Mouse (Mus musculus) heart, adult 2 months (tissue): ENCODE results near the gene Foxp4. TPM values are rescaled to one million over a fixed set of nuclear protein-coding genes. Genes with fewer than 3 reads are reported as not detected.
A peak's percentile ranks its signal among the peaks of the same experiment; 100 is the strongest.

Experiments used
- DNase-seq, 2 experiments: peaks; one replicate each; pipeline ENCODE4 v3.0.0; 2021
- H3K27ac ChIP-seq: fragments of 200-600 bp; 2 replicates; pipeline ENCODE4 v1.8.1; 2022
- H3K27me3 ChIP-seq: fragments of 200-500 bp; 2 replicates; pipeline ENCODE4 v1.6.1; 2012; ENCODE audit warnings: mild to moderate bottlenecking, low read length, inconsistent platforms, mixed read lengths; ENCODE audit not compliant: control insufficient read depth, insufficient read depth
- H3K36me3 ChIP-seq: fragments of 200-500 bp; 2 replicates; pipeline ENCODE4 v1.6.1; 2012; ENCODE audit warnings: low read length, inconsistent platforms; ENCODE audit not compliant: control insufficient read depth, insufficient read depth
- H3K4me1 ChIP-seq: fragments of 200-500 bp; 2 replicates; pipeline ENCODE4 v1.6.1; 2011; ENCODE audit warnings: low read length; ENCODE audit not compliant: control insufficient read depth, insufficient read depth
- H3K4me3 ChIP-seq: fragments of 200-600 bp; 2 replicates; pipeline ENCODE4 v1.8.1; 2022
- H3K79me2 ChIP-seq: fragments of 200-500 bp; replicated peaks from 2 replicates; pipeline ENCODE4 v1.6.1; 2012; ENCODE audit warnings: mild to moderate bottlenecking, inconsistent platforms, low read length, moderate library complexity, mixed read lengths; ENCODE audit not compliant: control insufficient read depth, insufficient read depth
- H3K9ac ChIP-seq: fragments of 200-500 bp; 2 replicates; pipeline ENCODE4 v1.6.1; 2012; ENCODE audit warnings: low read depth, mild to moderate bottlenecking, control low read depth, inconsistent platforms, low read length, mixed read lengths
- CTCF ChIP-seq: fragments of 200-600 bp; IDR thresholded peaks from 2 replicates; pipeline ENCODE4 v1.8.1; 2022; ENCODE audit warnings: antibody characterized with exemption, mild to moderate bottlenecking, moderate library complexity
- EP300 ChIP-seq: fragments of 200-500 bp; IDR thresholded peaks from 2 replicates; pipeline ENCODE4 v1.6.1; 2011; ENCODE audit warnings: low read depth, low read length, control low read depth; ENCODE audit not compliant: insufficient read depth
- POLR2A ChIP-seq: fragments of 200-500 bp; IDR thresholded peaks from 2 replicates; pipeline ENCODE4 v1.6.1; 2011; ENCODE audit warnings: mild to moderate bottlenecking, low read depth, low read length, control low read depth; ENCODE audit not compliant: insufficient read depth
- WGBS: fragments of 180-500 bp; shearing (Covaris S2); methylation state at CpG from one replicate; pipeline ENCODE4 v1.1.7; 2018; 5-methylcytosine and 5-hydroxymethylcytosine counted together
- intact Hi-C: fragments of 180-260 bp; cut with DNase I; formaldehyde crosslinking; loops from one replicate; pipeline ENCODE4 v1.15.1; 2025
- polyA plus RNA-seq: library from polyadenylated mRNA; depleted of rRNA; stranded (reverse); fragments of >200 nt; gene quantifications from 2 replicates; pipeline ENCODE4 v1.2.3, GENCODE M21; 2012
- total RNA-seq, 2 experiments: library from RNA; stranded (reverse); gene quantifications; 2 replicates each; pipeline ENCODE4 v1.2.3; 2021

Foxp4 gene
- total and polyA plus RNA-seq, 3 experiments, result 10.0 to 13.7 (median 11.7) TPM

- no peaks in the 10 kb centered on the region for H3K36me3 ChIP-seq
- peaks cover 8% of the 10 kb centered on the region for H3K4me1 ChIP-seq
- no peaks in the 10 kb centered on the region for H3K79me2 ChIP-seq
- TF ChIP-seq EP300 (no peak), POLR2A (no peak), CTCF (no peak)
- H3K4me3 ChIP-seq, result no peak overlapping the region
- DNase-seq, result no peak
- intact Hi-C loops, result no loop called here
- WGBS, result 81% methylated on average over 8 of the region's 8 CpGs
- H3K27me3 ChIP-seq, result no peaks in the 10 kb centered on the region
- no peak overlapping the region for H3K27ac ChIP-seq
- H3K9ac ChIP-seq, result no peak overlapping the region
These were observed 82.9 kb downstream of the Foxp4 start for GRCm38 (mm10) chr17:47841521-47841920.

- Histone ChIP-seq H3K27ac (no peak overlapping the region), H3K27me3 (no peaks in the 10 kb centered on the region), H3K36me3 (no peaks in the 10 kb centered on the region), H3K4me3 (no peak overlapping the region), H3K9ac (no peak overlapping the region), H3K79me2 (no peaks in the 10 kb centered on the region), H3K4me1 (peaks cover 5% of the 10 kb centered on the region)
- 14% methylated on average over 6 of the region's 6 CpGs for WGBS
- intact Hi-C loops, result no loop called here
- TF ChIP-seq EP300, result no peak
- no peak for TF ChIP-seq CTCF
- TF ChIP-seq POLR2A, result no peak
- no peak for DNase-seq
These were observed 86.6 kb downstream of the Foxp4 start for GRCm38 (mm10) chr17:47837808-47838207.

DNA sequence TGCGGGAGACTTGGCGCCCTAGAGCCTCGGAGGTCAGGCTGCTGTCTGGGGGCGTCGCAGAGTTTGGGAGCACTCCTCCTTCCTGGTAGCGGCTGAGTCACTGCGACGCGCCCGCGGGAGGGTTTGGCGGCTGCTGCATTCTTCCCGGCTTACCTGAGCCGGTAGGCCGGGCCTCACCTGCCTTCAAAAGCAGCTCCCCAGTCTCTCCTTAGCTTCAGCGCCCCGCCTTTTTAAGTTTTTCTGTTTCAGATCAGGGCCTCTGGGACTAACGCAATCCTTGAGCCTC, 90.0 kb downstream of the Foxp4 start, which contains the start of gene Mdfi:
Gene Mdfi (minus strand): TSS at position 210 of the 286 bp plus-strand sequence.
- intact Hi-C loops, result no loop called here
- no peak for DNase-seq
- H3K27me3 ChIP-seq, result no peaks in the 10 kb centered on the region
- H3K9ac ChIP-seq, result peak within 1 kb of the TSS; percentile 54
- peak within 1 kb of the TSS; percentile 56 for H3K4me3 ChIP-seq
- H3K36me3 ChIP-seq, result no peaks in the 10 kb centered on the region
- TF ChIP-seq CTCF, result no peak
- no peak within 1 kb of the TSS for H3K27ac ChIP-seq
- no peaks in the 10 kb centered on the region for H3K4me1 ChIP-seq
- 13% methylated on average over 18 of the region's 18 CpGs for WGBS
- no peaks in the 10 kb centered on the region for H3K79me2 ChIP-seq

DNA sequence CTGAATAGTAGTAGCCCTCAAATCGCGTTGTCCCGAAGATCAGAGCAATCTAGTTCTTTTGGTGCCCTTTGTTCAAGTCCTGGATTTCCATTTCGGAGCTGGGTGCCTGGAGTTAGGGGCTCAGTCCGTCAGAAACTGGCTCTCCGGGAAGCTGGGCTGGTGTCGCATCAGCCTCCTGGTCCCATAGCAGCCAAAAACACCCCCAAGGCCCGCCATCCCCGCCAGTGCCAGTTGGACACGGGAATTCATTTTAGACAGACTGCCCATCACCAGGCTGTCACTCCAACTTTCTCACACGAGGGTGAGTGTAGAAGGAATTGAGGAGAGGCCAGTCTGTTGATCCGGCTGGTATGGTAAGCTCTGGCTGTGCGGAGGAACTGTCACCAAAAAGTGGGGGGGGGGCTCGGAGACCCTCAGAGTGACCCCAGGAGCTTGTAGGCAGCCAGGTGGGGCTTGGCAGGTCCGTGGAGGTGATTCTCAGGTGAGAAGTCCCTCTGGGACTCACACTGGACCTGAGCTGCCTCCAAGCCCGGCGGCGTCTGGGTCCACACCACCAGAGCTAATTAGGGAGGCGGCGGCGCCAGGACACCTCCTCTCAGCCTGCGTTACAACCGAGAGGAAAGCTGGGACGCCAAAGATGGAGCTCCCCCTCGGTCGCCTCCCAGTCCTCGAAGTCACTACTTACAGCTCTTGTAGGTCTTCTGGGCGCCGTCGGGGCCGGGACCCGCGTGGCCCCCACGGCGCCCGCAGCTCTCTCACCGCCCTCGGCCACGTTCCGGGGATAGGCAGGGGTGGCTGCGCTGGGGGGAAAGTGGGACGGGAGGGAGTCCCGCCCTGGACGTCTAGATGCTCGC, 90.6 kb downstream of the Foxp4 start:
- H3K4me3 ChIP-seq, result peak overlapping the region; percentile 56
- H3K9ac ChIP-seq, result peak overlapping the region; percentile 54
- H3K27me3 ChIP-seq, result no peaks in the 10 kb centered on the region
- intact Hi-C loops, result no loop called here
- H3K79me2 ChIP-seq, result no peaks in the 10 kb centered on the region
- no peak for DNase-seq
- no peaks in the 10 kb centered on the region for H3K36me3 ChIP-seq
- no peak overlapping the region for H3K27ac ChIP-seq
- no peak for TF ChIP-seq CTCF
- no peaks in the 10 kb centered on the region for H3K4me1 ChIP-seq
- 2% methylated on average over 45 of the region's 45 CpGs for WGBS

- Histone ChIP-seq H3K9ac (peak overlapping the region; percentile 54), H3K79me2 (no peaks in the 10 kb centered on the region), H3K4me3 (peak overlapping the region; percentile 56), H3K27me3 (no peaks in the 10 kb centered on the region), H3K4me1 (no peaks in the 10 kb centered on the region), H3K27ac (peak overlapping the region; percentile 41), H3K36me3 (no peaks in the 10 kb centered on the region)
- intact Hi-C loops, result no loop called here
- under 1% methylated on average over 41 of the region's 45 CpGs for WGBS
- TF ChIP-seq EP300 (no peak), POLR2A (no peak), CTCF (no peak)
- peak; percentile 54 to 60 for DNase-seq
These were observed 91.3 kb downstream of the Foxp4 start for GRCm38 (mm10) chr17:47833029-47833627.

- peak overlapping the region; percentile 56 for H3K4me3 ChIP-seq
- intact Hi-C loops, result no loop called here
- no peaks in the 10 kb centered on the region for H3K4me1 ChIP-seq
- peak overlapping the region; percentile 41 for H3K27ac ChIP-seq
- no peaks in the 10 kb centered on the region for H3K27me3 ChIP-seq
- no peaks in the 10 kb centered on the region for H3K36me3 ChIP-seq
- 20% methylated on average over 17 of the region's 17 CpGs for WGBS
- no peaks in the 10 kb centered on the region for H3K79me2 ChIP-seq
- no peak for DNase-seq
- peak overlapping the region; percentile 54 for H3K9ac ChIP-seq
- TF ChIP-seq POLR2A (no peak), EP300 (no peak)
These were observed 91.9 kb downstream of the Foxp4 start for GRCm38 (mm10) chr17:47832501-47833028.
